8 mouse cellular contexts compared by ENCODE assay signal in the genomic region with DNA sequence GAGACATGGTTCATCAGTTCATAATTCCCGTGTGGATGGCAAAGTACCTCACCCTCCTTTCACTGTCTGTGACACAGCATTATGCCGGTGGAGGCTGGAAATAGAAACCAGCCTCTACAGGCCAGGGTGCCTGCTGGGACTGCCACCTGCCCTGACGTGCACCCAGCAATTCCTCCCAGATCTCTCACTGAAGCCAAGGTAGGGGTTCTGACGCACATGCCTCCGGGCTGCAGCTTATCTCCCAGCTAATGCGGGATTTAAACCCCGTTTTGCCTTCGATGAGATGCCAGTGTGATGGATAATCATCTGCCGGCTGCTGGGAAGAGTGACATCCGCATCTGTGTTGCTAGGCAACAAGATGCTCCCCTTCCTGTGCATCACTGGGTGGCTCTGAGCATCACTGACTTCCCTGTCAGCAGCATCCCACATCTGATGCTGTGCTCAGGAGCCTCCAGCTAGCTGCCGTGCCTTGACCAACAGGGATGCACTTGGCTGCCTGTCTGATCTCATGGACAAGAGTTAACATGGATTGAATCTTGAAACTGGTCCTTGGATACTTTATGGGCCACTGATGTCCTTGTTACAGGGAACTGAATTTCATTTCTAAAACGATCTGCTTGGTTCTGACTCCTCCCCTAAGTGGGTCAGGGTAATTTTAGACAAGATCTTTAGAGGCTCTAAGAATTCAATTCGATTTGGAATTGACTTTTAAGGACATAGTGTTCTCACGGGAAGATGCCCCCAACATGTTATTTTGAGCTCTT.
DNase-seq lines count a peak whose midpoint lies in the region; ATAC-seq and TF ChIP-seq lines count a peak whose summit lies in the region.

No protein-coding gene starts in this region.

- H3K4me1 ChIP-seq in hindbrain, embryonic 15.5 days (replicated peaks) = peaks cover 17% of the 10 kb centered on the region
- H3K4me1 ChIP-seq in midbrain, embryonic 10.5 days = peaks cover 26% of the 10 kb centered on the region
- H3K4me1 ChIP-seq in thymus, adult 2 months (replicated peaks; ENCODE audit: control insufficient read depth, insufficient read depth, low read length) = no peaks in the 10 kb centered on the region

- no peaks in the 10 kb centered on the region for H3K36me3 ChIP-seq in hindbrain, embryonic 15.5 days
- peaks cover 6% of the 10 kb centered on the region; the same call in 1 of the 2 replicates for H3K36me3 ChIP-seq in midbrain, embryonic 10.5 days
- no peaks in the 10 kb centered on the region for H3K36me3 ChIP-seq in thymus, adult 2 months (ENCODE audit: control insufficient read depth, insufficient read depth, low read length)

- DNase-seq in right cerebral cortex, adult 18-20 months = peak; percentile 86
- no peak for DNase-seq in right cerebral cortex, postnatal 4 days
- peak; percentile 37 for DNase-seq in midbrain, embryonic 10.5 days (ENCODE audit: low spot score)
- no peak for DNase-seq in thymus, adult 2 months
- DNase-seq in heart, postnatal 4 days = no peak
- no peak for DNase-seq in kidney, adult 11 months

- peak overlapping the region; percentile 75 for H3K27ac ChIP-seq in hindbrain, embryonic 15.5 days (replicated peaks)
- H3K27ac ChIP-seq in midbrain, embryonic 10.5 days (replicated peaks) = peak overlapping the region; percentile 23
- no peak overlapping the region for H3K27ac ChIP-seq in thymus, adult 2 months (ENCODE audit: control insufficient read depth, insufficient read depth, low read length)

- H3K9me3 ChIP-seq in hindbrain, embryonic 15.5 days = no peaks in the 10 kb centered on the region
- peaks cover 5% of the 10 kb centered on the region; the same call in 1 of the 2 replicates for H3K9me3 ChIP-seq in midbrain, embryonic 10.5 days (replicated peaks)

- WGBS in hindbrain, embryonic 15.5 days = 21% methylated on average over 14 of the region's 14 CpGs
- 58% methylated on average over 14 of the region's 14 CpGs for WGBS in midbrain, embryonic 10.5 days
- 75% methylated on average over 14 of the region's 14 CpGs for WGBS in thymus, adult 2 months

- H3K9ac ChIP-seq in hindbrain, embryonic 15.5 days = 0 out of 2 replicates have a peak overlapping the region, but pooled peaks have one; percentile 5

- peak overlapping the region; percentile 47 for H3K4me2 ChIP-seq in hindbrain, embryonic 15.5 days

- TF ChIP-seq CTCF in thymus, adult 2 months (IDR thresholded peaks at IDR 0.05; ENCODE audit: borderline replicate concordance, control insufficient read depth, extremely low read depth, insufficient read depth, low read length, poor library complexity) = no peak

- H3K27me3 ChIP-seq in hindbrain, embryonic 15.5 days = no peaks in the 10 kb centered on the region
- no peaks in the 10 kb centered on the region for H3K27me3 ChIP-seq in midbrain, embryonic 10.5 days (ENCODE audit: low read depth, poor library complexity, severe bottlenecking)
- no peaks in the 10 kb centered on the region for H3K27me3 ChIP-seq in thymus, adult 2 months (ENCODE audit: control insufficient read depth, insufficient read depth, low read length)

- H3K4me3 ChIP-seq in hindbrain, embryonic 15.5 days = peak overlapping the region; percentile 16; the same call in 1 of the 2 replicates
- H3K4me3 ChIP-seq in midbrain, embryonic 10.5 days = no peak overlapping the region
- no peak overlapping the region for H3K4me3 ChIP-seq in thymus, adult 2 months (ENCODE audit: control insufficient read depth, insufficient read depth, low read length)

- peak; percentile 90 for ATAC-seq in hindbrain, embryonic 15.5 days (ENCODE audit: low FRiP score, low read depth)
- no peak for ATAC-seq in megakaryocyte progenitor cell, adult 5-6 weeks (replicated peaks; ENCODE audit: poor library complexity)

- TF ChIP-seq POLR2A in thymus, adult 2 months (IDR thresholded peaks at IDR 0.05; ENCODE audit: control insufficient read depth, extremely low read depth, insufficient read depth, low read length, poor library complexity) = no peak

Comparison
In these comparisons a context has a peak if more than half of its experiments do, and no peak if none do; other contexts are left out.
1. DNase-seq: peak in right cerebral cortex, adult 18-20 months (single experiment) and midbrain, embryonic 10.5 days (single experiment); none in right cerebral cortex, postnatal 4 days (single experiment), thymus, adult 2 months (single experiment), heart, postnatal 4 days (single experiment) and kidney, adult 11 months (single experiment).